Mouse (Mus musculus) kidney, postnatal 14 days (tissue): ENCODE results near the gene Dstyk.
A peak's percentile ranks its signal among the peaks of the same experiment; 100 is the strongest.

ENCODE experiments used
- DNase-seq: peaks from one replicate; pipeline ENCODE4 v3.0.0; 2022; ENCODE audit warnings: mixed read lengths

Gene Dstyk

DNA sequence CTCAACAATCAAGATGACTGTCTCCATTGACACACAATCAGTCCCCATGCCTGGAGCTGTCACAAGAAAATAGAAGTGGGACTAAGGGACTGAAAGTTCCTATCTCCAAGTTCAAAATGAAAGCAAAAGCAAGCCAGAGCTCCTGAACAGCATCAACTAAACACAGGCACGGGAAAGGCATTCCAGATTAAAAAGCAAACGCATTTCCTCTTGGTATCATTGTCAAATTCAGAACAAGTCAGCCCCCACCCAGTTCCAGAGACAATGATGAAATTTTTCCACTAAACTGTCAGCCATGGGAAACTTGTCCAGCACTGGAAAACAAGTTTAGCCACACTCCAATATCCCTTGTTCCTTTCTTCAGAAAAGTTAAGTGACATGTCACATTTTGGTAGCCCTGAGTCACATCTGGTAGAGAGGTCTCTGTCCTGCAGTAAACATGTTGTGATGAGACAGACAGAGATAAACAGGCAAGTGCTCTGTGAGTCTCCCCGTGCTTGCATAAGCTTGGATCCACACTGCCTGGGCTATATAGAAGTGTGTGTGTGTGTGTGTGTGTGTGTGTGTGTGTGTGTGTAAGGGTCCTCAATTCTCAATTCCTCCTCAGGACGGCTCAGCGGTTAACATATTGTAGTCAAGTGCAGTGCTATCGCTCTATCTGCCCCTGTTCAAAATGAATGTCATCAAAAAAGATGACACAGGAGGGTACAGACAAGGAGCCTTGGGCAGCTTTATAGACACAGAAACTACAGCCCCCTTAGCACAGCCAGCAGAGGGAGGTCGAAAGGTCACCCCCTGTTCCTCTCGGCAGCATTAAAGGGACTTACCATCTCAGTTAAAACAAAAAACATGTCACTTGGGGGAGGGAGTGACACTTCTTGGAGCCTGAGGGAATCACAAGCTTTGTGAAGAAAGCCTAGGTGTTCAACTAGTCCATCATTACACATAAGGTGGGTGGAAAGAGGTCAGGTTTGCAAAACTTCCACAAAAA, 28.2 kb upstream of the Dstyk start:
- no peak for DNase-seq

DNA sequence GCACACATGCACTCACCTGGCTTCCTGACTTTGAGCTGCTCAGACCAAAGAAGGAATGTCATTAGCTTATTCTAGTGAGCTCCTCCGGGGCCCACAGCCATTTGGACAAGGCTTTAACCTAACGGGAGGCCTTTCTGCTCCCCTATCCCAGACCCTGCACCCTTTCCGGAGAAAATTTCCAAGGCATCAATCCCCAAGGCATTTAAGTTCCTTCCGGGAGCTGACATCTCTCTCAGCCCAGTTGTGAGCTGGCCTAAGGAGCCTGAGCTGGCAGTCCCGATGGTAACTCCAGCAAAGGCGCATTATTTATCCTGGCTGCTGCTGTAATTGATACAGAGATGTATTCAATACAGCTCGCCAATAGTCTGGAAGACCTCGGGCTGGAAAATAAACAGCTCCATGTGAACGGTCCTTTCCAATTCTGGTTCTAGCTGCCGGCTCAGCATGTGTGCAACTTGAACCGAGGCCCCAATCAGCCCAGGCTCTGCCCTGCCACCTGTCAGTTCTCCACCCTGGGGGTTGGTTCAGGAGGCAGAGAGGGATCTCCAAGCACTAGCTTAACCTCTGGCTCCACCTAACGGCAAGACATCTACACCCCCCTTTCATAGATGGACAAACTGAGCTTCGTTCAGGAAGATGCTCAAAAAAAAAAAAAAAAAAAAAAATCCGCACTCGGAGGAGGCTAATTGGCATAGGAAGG, 27.3 kb upstream of the Dstyk start:
- peak; percentile 69 for DNase-seq

GRCm38 (mm10) chr1:132390691-132391579, 26.4 kb upstream of the Dstyk start, which contains the start of gene Tmcc2:
TSS of gene Tmcc2 (minus strand) at chr1:132391281.
- DNase-seq: no peak

- peak; percentile 83 for DNase-seq
Observed at GRCm38 (mm10) chr1:132391580-132392022, 25.8 kb upstream of the Dstyk start.

- no peak for DNase-seq
Observed at GRCm38 (mm10) chr1:132392872-132393271, 24.5 kb upstream of the Dstyk start.

DNA sequence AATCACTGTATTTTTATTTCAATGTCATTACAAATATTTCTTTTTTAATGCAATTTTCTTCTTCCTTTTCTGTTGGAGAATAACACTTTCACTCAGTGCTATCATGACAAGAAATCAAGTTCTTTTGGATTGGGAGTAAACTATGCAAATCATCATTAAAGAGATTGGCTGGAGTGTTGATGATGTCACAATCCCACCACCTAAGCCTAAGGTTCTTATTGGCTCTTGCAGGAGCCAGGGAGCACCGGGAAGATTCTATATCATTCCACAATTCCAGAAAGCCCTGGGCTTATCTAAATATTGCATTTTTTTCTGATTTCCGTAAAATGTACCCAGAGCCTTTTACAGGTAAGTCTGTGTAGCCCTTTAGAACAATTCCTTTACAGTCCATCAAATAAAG, 20.6 kb upstream of the Dstyk start:
- DNase-seq: no peak

GRCm38 (mm10) chr1:132400538-132400937, 16.8 kb upstream of the Dstyk start:
- DNase-seq: no peak

DNA sequence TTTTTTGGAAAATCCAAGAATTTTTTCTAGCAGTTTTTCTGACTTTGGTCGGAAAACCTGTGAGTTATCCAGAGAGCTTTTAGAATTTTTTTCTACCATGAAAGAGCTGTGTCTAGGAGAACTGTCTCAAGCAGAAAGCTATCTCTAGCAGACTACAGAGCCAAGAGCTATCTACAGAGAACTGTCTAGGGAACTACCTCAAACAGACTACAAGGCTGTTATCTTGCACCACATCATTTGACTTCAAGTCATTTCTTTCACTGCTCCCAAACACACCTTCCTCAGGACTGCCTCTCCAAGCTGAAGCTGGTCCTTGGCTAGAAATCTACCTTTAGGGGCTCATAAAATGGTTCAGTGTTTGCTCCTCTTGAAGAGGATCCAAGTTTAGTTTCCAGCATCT, 15.5 kb upstream of the Dstyk start:
- no peak for DNase-seq

DNA sequence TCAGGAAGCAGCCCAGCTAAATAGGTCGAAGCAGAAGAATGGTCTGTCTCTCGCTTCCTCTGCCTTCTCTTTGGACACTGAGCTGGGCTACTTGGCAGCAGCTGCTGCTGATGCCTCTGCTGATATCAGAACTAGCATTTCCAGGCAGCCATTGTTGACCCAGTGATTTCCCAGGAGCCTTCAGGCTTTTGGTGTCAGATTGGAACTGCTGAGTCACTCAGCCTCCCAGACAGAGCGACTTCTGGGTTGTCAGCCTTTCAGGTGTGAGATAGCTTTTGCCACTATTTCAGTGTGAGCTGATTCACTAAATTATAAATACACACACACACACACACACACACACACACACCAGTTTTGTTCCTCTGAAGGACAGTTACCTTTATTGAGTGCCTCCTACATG, 6.7 kb upstream of the Dstyk start:
- no peak for DNase-seq

DNA sequence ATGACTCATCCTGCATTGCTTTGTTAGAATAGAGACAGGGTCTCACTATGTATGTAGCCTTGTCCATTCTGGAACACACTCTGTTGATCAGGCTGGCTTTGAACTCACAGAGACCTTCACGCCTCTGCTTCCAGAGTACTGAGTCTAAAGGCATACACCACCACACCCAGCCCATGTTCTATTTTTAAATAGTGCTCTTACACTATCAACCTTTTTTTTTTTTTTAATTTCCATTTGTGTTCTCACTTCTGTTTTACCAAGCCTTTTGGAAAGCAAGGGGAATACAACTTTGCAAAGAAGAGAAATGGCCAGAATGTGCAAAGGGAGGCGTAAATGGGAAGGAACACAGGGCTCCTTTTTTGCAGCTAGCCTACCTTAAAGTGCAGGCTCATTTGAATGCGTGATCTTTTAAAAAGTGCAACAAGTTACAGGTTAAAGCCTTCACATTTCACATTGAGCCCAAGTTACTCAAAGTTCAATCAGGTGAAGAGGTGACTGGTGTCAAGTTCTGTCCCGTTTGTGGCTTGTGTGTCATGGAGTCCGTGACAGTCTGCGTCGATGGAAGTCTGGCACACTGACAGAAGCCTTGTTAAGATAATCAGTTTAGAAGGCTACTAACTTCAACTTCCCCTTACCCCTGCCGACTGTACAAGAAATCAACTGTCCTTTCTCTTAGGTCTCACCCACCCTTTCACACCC, 962 bp upstream of the Dstyk start:
- no peak for DNase-seq

GRCm38 (mm10) chr1:132416943-132417290, 438 bp upstream of the Dstyk start:
- no peak for DNase-seq

DNA sequence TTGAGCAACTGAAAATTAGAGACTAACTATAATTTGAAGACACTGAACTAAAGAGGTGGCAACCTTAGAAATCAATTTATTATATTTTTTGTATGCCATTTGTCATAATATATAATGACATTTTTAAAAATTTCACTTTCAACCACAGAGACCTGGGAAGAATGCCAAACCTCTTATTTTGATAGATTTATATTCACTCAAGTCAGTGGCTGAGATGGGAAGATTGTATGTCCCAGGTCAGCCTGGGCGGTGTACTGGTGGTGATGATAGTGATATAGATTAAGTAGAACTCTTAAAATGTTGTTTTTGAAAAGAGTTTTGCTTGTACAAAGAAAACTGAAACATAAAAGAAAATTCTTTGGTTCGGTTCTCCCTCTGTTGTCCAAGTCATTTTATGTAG, 2.9 kb downstream of the Dstyk start:
- no peak for DNase-seq

GRCm38 (mm10) chr1:132420662-132421061, 3.3 kb downstream of the Dstyk start:
- no peak for DNase-seq

GRCm38 (mm10) chr1:132422912-132423696, 5.7 kb downstream of the Dstyk start:
- no peak for DNase-seq

DNA sequence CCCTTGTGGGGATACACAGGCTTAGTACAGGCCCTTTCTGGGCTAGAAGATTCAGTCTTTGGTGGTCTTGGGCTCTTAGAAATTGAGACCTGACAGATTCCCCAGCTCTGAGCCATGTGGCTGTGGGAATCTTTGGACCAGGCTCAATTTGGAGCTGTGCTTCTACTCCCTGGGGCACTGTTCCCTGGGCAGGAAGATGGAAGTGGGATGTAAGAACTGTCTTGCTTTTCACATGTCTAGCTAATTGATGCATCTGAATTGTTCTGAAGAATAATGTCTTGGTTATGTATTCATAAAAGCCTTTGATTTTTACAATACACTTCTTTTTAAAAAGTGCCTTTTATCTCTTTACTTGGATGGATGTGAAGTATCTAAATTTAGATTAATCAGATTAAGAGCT, 8.2 kb downstream of the Dstyk start:
- DNase-seq: no peak

DNA sequence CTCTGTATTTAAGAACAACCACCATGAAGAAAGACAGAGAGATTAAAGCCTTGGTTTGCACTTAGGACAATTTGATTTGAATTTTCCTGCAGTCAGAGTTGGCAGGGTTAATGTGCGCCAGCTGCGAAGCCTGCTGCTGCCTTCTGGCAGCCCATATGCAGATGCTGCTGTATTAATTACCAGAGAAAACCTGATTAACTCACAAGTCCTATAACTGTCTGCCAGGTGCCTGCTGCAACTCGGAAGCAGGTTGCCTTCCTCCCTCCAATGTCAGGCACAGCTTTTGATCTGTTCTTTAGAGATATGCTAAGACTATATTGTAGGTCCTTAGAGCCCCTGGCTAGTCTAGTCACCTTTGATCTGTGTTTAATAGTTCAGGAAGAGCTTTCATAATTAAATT, 13.5 kb downstream of the Dstyk start:
- no peak for DNase-seq

DNA sequence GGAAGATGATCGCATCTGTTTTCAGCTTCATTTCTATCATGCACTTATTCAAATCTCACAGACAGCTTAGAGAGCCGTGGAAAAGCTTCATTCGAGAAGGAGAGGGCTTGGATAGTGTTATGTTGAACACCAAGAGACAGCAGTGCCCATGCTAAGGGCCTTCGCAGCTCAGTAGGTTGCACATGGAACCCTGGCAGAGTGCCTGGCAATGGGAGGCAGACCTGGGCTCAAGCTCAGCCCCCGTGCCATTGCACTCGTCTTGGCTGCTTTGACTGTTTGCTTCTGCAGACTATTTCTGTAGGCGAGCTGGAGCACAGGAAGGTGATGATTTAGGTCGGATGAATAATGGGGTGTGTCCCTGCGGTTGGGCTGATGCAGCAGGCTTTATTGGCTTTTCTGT, 14.4 kb downstream of the Dstyk start:
- peak; percentile 72 for DNase-seq

- no peak for DNase-seq
Observed at GRCm38 (mm10) chr1:132433349-132433748, 16.0 kb downstream of the Dstyk start.

GRCm38 (mm10) chr1:132434032-132434431, 16.7 kb downstream of the Dstyk start:
- DNase-seq: no peak

DNA sequence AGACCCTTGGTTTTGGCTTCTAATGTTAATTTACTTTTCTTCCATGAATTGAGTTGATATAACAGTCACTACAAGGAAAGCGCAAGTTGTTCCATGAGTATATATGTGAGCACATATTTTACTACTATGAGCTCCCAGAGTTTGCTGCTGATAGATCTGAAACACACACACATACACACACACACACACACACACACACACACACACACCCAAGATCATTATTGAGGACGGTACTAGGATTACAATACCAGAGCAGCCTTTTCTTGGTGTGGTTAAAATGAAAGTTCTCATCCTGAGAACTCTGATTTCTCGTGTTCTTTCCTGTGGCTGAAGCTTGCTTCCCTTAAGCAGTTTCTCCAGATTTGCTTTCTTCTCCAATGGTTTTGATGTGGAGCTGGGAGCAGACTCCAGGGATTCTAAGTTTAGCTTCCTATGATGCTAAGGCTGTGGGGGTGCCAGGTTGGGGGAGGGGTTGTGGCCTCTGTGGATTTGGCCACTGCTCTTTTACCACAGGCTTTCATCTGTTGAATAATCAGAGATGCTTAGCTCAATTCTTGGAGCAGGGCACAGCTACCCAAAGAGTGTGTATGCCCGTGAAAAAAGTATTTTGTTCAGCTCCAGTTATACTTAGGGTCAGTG, 19.1 kb downstream of the Dstyk start:
- peak; percentile 37 for DNase-seq

DNA sequence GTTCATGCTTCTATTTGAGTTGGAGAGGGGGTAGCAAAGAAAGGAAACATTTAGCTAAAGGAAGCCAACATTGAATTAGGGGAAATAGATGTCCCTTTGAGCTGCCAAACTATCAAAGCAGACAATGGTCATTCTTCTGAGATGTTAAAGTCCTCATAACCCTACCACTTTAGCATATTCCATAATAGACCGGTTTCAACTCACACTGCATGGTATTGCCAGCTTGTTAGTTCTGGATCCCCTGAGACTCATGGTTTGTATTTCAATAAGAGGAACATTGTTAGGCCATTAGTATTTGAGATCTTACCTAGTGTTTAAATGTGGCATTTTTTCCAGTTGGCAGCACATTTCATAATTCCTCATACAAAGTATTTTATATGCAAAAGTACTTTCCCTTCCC, 19.6 kb downstream of the Dstyk start:
- DNase-seq: no peak
